Mouse (Mus musculus) left cerebral cortex, postnatal 4 days (tissue): ENCODE measurements around the gene Nr4a3. TPM values are rescaled to one million over a fixed set of nuclear protein-coding genes. Genes with fewer than 3 reads are reported as not detected.

Source experiments
- DNase-seq: peaks from one replicate; pipeline ENCODE4 v3.0.0-alpha.2; 2022
- intact Hi-C: fragments of 180-260 bp; cut with DNase I; formaldehyde crosslinking; loops from one replicate; pipeline ENCODE4 v1.15.1; 2025
- total RNA-seq, 2 experiments: library from RNA; stranded (reverse); gene quantifications; 2 replicates each; pipeline ENCODE4 v1.2.3; 2021

The Nr4a3 gene
- 10 to 100 TPM; 40.2 to 46.8 TPM for total RNA-seq

- intact Hi-C loops, result loop anchor here (5.0 to 10.0 kb wide), 4 partner anchors 220 to 517 kb away; no protein-coding TSS in a partner anchor
- DNase-seq, result peak; percentile 91
These were observed at the start of gene Nr4a3 for GRCm38 (mm10) chr4:48044491-48045211. Gene Nr4a3 (plus strand): TSS chr4:48045153.

DNA sequence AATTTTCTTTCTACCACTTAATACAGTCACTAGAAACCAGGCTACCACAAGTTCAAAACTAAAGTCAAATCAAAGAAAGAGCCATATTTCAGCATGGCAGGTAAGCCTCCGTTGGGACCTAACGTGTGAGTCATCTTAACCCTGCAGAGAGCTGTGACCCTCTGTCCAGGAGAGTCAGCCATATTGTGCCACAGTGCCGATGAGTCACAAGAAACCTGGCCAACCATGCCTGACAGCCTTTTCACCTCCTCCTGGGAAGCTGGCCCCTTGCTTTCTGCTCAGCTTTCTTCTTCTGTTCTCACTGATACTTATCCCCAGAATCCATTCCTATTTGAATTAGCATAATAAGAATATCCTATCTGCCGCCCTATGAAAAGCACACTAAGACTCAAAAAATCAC is 42.0 kb upstream of the Nr4a3 start:
- intact Hi-C loops, result no loop called here
- no peak for DNase-seq

DNA sequence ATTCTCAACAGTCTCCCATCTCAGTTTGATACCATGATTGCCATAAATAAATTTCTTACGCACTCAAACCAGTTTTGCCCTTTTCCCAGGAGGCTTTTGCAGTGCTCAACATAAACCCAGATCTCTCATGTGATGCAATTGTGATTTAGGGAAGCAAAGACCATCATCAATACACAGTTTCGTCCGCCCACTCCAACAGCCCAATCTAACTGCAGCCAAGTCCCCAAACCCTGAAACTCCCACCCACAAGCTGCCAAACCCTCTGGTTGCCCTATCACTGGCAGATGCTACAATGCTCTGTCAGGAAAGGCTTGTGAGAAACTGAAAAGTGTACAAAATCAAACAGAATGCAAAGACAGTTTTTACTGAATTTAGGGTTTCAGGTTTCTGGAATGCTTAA is 41.5 kb upstream of the Nr4a3 start:
- intact Hi-C loops, result no loop called here

GRCm38 (mm10) chr4:48006355-48006754 is 38.6 kb upstream of the Nr4a3 start:
- intact Hi-C loops, result no loop called here
- DNase-seq, result no peak

More for the DNA sequence above, 41.5 kb upstream of the Nr4a3 start:
- DNase-seq, result no peak

DNA sequence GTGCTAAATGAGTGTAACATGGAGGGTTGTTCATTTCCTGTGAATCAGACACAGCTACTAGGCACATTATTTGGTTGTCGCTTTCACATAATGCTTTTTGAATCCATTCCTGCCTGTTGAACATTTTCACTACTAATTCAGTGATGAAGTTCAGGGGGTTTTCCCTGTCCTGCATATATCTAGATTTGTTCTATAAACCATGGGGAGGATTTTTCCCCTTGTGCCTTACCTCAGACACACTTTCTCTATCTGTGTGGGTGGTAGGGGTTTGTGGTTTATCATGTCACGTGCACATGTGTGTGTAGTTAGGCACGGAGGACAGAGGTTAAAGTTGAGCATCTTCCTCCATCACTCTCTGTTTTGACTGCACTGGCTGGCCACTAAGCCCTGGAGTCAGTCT is 32.7 kb upstream of the Nr4a3 start:
- DNase-seq, result no peak
- intact Hi-C loops, result no loop called here

DNA sequence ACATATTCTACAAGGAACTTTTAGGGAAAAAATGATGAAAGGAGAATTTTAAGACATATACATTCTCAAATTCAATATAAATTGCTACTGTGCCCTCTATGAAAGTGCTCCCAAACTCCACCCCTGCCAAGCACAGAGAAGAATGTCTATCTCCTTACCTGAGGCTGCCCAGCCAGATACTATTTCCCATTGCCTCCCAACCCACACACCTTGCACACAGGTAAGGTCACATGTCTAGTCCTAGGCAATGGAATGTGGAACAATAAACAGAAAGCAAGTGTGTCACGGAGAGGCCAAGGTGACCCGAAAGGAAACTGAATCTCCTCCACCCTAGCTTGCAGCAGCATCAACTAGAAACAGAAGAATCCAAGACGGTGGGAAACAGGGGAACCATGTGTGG is 22.0 kb upstream of the Nr4a3 start:
- intact Hi-C loops, result no loop called here
- DNase-seq, result no peak

DNA sequence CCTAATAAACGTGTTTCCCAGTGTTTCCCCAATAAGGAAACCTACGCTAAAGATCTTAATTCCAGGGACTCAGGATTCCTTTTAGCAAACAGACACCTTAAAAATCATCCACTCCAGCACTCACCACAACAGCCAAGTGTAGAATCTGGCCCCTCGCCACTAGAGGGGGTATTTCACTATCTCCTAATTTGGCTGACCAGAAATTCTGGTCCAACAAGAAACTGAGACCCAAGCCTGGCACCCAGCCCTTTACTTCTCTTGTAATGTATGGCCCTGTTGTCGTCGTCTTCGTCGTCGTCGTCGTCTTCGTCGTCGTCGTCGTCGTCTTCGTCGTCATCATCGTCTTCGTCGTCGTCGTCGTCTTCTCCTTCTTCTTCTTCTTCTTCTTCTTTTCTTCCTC is 15.3 kb upstream of the Nr4a3 start:
- peak; percentile 18 for DNase-seq
- intact Hi-C loops, result no loop called here

- no peak for DNase-seq
- intact Hi-C loops, result no loop called here
These were observed 10.7 kb upstream of the Nr4a3 start for GRCm38 (mm10) chr4:48034287-48034686.

GRCm38 (mm10) chr4:48037646-48038045 is 7.3 kb upstream of the Nr4a3 start:
- intact Hi-C loops, result loop anchor here (5.0 kb wide), 1 partner anchor 100 kb away; no protein-coding TSS in a partner anchor
- DNase-seq, result no peak

DNA sequence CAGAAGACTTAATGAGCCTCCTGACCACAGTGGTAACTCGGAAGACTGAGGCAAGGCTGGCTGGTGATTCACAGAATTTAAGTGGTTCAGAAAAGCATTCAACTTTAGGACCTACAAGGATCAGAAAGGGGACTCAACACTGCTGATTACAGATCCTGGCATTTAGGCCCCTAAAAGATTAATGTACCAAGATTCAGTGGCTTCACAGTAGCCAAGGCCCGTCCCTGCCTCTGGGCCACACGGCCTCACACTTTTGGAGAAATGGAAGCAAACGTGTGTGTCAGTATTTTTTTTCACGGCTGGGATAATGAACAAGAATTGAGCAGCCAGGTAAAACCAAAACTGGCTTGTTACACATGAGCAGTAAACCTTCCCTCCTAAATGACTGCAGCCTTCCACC is 6.1 kb upstream of the Nr4a3 start:
- DNase-seq, result no peak
- intact Hi-C loops, result loop anchor here (5.0 kb wide), 1 partner anchor 102 kb away; no protein-coding TSS in a partner anchor

GRCm38 (mm10) chr4:48039736-48040135 is 5.2 kb upstream of the Nr4a3 start:
- DNase-seq, result no peak
- intact Hi-C loops, result loop anchor here (5.0 to 10.0 kb wide), 4 partner anchors 102 to 345 kb away; no protein-coding TSS in a partner anchor

- DNase-seq, result no peak
- intact Hi-C loops, result loop anchor here (10.0 kb wide), 3 partner anchors 218 to 342 kb away; no protein-coding TSS in a partner anchor
These were observed 2.5 kb upstream of the Nr4a3 start for GRCm38 (mm10) chr4:48042466-48042785.

- intact Hi-C loops, result loop anchor here (10.0 kb wide), 3 partner anchors 218 to 342 kb away; no protein-coding TSS in a partner anchor
- DNase-seq, result peak; percentile 97
These were observed 1.9 kb upstream of the Nr4a3 start for GRCm38 (mm10) chr4:48042786-48043701.

GRCm38 (mm10) chr4:48044141-48044490 is 837 bp upstream of the Nr4a3 start:
- no peak for DNase-seq

GRCm38 (mm10) chr4:48045281-48045720 is 348 bp downstream of the Nr4a3 start:
- no peak for DNase-seq
- intact Hi-C loops, result loop anchor here (5.0 to 10.0 kb wide), 4 partner anchors 220 to 518 kb away; no protein-coding TSS in a partner anchor

More at GRCm38 (mm10) chr4:48044141-48044490, 837 bp upstream of the Nr4a3 start:
- intact Hi-C loops, result loop anchor here (10.0 kb wide), 3 partner anchors 219 to 341 kb away; no protein-coding TSS in a partner anchor

DNA sequence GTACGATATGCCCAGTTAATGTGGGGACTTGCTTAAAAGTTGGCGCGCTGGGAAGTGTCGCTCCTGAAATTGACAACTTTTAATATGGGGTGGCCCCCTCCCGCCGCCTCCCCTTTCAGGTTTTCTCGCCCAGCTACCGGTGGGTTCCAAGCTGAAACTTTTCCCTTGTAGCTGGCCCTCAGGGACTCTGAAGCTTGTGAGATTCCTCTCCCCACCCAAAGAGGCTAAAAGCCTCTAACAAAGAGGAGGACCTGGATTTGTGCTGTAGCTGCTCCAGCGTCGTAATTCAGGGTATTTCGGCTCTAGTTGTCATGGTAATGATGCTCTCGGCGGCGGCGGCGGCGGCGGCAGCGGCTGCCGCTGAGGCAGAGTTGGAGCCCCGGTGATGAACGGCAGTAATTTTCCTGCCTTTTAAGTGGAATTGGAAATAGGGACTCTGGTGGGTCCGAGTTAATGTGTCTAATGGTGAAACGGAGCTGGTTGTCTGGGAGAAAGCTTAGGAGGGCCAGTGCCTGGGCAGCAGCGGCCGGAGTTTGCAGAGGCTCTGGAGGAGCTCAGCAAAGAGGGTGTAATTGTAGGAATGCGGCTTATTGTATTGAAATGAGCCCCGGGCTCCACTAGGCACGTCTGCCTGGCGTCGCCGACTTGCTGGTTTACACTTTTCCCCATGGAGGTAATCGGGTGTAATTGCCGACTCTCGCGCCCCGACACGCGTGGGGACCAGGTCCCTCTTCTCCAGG is 938 bp downstream of the Nr4a3 start:
- intact Hi-C loops, result loop anchor here (5.0 to 10.0 kb wide), 4 partner anchors 221 to 519 kb away; no protein-coding TSS in a partner anchor
- peak; percentile 28 for DNase-seq

DNA sequence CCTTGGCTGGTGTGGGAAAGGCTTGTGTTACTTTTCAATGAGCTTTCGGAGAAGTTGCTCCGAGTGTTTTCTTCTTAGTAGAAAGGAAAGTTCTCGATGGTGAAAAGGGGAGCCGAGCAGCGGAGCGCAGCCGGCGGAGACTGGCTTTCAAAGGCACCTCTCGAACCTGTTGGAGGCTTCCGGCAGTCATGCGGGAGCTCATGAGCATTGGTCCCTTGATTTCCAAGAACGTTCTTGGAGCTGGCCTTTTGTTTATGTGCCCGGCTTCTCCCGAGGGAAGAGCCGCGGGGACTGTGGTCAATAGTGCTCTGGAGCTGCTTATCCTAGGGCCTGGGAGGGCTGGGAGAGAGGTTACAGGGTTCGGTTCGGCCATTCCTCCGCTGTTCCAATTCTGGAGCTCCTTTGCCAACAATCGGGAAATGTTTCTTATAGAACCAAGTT is 1.5 kb downstream of the Nr4a3 start:
- intact Hi-C loops, result loop anchor here (5.0 to 10.0 kb wide), 4 partner anchors 222 to 519 kb away; no protein-coding TSS in a partner anchor
- DNase-seq, result no peak

- peak; percentile 42 for DNase-seq
These were observed 2.3 kb downstream of the Nr4a3 start for GRCm38 (mm10) chr4:48047136-48047765.

DNA sequence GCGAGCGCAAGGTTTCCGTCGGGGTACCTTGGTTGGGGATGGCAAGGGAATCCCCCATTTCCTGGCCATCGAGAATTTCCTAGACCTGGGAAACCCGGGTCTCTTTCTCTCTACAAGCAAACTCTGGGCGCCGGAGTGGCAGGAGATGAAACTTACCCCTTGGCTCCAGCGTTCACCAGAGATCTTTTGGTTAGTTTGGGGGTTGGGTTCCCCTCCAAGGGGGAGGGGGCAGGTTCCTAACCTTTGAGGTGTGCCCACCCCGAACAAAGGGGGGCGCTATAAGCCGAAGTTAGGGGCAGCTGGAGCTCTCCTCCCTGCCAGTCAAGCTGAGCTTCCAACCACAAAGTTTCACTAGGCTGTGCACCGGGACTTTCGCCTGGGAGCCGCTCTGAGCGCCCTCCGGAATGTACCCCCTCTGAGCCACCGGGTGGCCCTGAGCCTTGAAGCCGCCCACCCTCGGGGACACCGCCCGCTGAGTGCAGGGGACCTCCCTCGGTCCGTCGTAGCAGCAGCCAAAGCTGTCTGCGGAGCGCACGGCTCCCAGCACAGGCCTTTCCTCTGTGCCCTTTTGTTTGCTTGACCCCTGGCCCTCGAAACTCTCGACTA is 2.9 kb downstream of the Nr4a3 start:
- intact Hi-C loops, result loop anchor here (5.0 to 10.0 kb wide), 4 partner anchors 223 to 521 kb away; no protein-coding TSS in a partner anchor
- DNase-seq, result peak; percentile 36

More at GRCm38 (mm10) chr4:48047136-48047765, 2.3 kb downstream of the Nr4a3 start:
- intact Hi-C loops, result loop anchor here (5.0 to 10.0 kb wide), 4 partner anchors 222 to 520 kb away; no protein-coding TSS in a partner anchor
